Mouse (Mus musculus): Measurements from ENCODE around the gene Gm47955.
"Not testable (repeated sequence)": the region's sequence is repeated elsewhere in the genome, so short reads cannot be mapped to it uniquely, and the experiment has no call there.

Gene Gm47955

GRCm38 (mm10) chr1:82993947-82994346 is 33.9 kb downstream of the Gm47955 start:
- no peak for DNase-seq (ENCODE audit: low spot score)

GRCm38 (mm10) chr1:83000306-83000705 is 40.2 kb downstream of the Gm47955 start, which contains the start of gene Gm47959:
TSS of gene Gm47959 (plus strand) at chr1:83000548.
- not testable (repeated sequence) for DNase-seq (ENCODE audit: low spot score)

GRCm38 (mm10) chr1:83006218-83007179 is 46.4 kb downstream of the Gm47955 start:
- no peak for DNase-seq (ENCODE audit: low spot score)

DNA sequence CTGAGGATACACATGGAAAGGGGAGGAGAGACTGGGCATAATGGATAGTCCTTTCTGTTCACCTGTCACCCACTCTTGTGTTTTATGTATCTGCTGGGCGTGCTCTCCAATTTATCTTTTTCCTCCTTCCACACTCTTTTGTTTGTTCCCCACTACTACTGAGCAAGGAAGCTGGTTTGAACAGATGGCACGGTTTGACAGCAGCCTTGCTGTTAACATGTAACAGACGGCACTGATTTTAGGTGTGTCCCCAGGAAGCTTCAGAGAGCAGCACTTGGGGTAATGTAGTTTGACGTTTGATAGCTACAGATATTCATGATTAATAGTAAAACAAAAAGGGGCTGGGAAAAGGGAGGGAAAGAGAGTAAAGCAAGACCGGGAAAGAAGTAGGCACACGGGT is 47.4 kb downstream of the Gm47955 start:
- no peak for DNase-seq (ENCODE audit: low spot score)
